Mouse (Mus musculus) forebrain, embryonic 12.5 days (tissue): ENCODE results near the gene Cit. TPM values are rescaled to one million over a fixed set of nuclear protein-coding genes. Genes with fewer than 3 reads are reported as not detected.

Experiments used
- ATAC-seq: fragments of 200-750 bp; cut with Nextera tagmentation; 2 replicates; pipeline ENCODE4 v1.8.0; 2017; ENCODE audit warnings: moderate TSS enrichment; ENCODE audit not compliant: low FRiP score
- H3K27ac ChIP-seq: fragments of 300-500 bp; sonication (generic); 2 replicates; pipeline ENCODE4 v1.5.1; 2016; ENCODE audit warnings: mild to moderate bottlenecking
- H3K27me3 ChIP-seq: fragments of 300-500 bp; sonication (generic); 2 replicates; pipeline ENCODE4 v1.6.1; 2016; ENCODE audit warnings: mild to moderate bottlenecking
- H3K36me3 ChIP-seq: fragments of 300-500 bp; sonication (generic); replicated peaks from 2 replicates; pipeline ENCODE4 v1.6.1; 2016; ENCODE audit warnings: mild to moderate bottlenecking
- H3K4me1 ChIP-seq: fragments of 300-500 bp; sonication (generic); 2 replicates; pipeline ENCODE4 v1.6.1; 2016
- H3K4me2 ChIP-seq: fragments of 300-500 bp; sonication (generic); 2 replicates; pipeline ENCODE4 v1.6.1; 2016; ENCODE audit warnings: mild to moderate bottlenecking, moderate library complexity
- H3K4me3 ChIP-seq: fragments of 300-500 bp; sonication (generic); replicated peaks from 2 replicates; pipeline ENCODE4 v1.5.1; 2016; ENCODE audit warnings: mild to moderate bottlenecking
- H3K9ac ChIP-seq: fragments of 300-500 bp; sonication (generic); 2 replicates; pipeline ENCODE4 v1.6.1; 2016; ENCODE audit warnings: mild to moderate bottlenecking
- H3K9me3 ChIP-seq: fragments of 300-500 bp; sonication (generic); 2 replicates; pipeline ENCODE4 v1.6.1; 2016
- WGBS: fragments of 180-500 bp; shearing (Covaris S2); methylation state at CpG from one replicate; pipeline ENCODE4 v1.1.7; 2016; 5-methylcytosine and 5-hydroxymethylcytosine counted together
- polyA plus RNA-seq: library from polyadenylated mRNA; unstranded; fragments of >200 nt; fragmentation: Nextera tagmentation; extraction: Ambion mirVana; gene quantifications from 2 replicates; pipeline ENCODE4 v1.2.1, GENCODE M21; 2016

Gene Cit
- polyA plus RNA-seq, 1 experiment from 2014 or later = 46.5 TPM

- no peak overlapping the region for H3K4me2 ChIP-seq
- H3K9ac ChIP-seq = no peak overlapping the region
- no peak for ATAC-seq
- H3K27ac ChIP-seq = no peak overlapping the region
- peaks cover 49% of the 10 kb centered on the region for H3K36me3 ChIP-seq
- WGBS = 95% methylated on average over 9 of the region's 9 CpGs
- no peaks in the 10 kb centered on the region for H3K4me1 ChIP-seq
- no peaks in the 10 kb centered on the region for H3K27me3 ChIP-seq
- H3K4me3 ChIP-seq = no peak overlapping the region
- H3K9me3 ChIP-seq = no peaks in the 10 kb centered on the region
Measured at GRCm38 (mm10) chr5:115884429-115884828, 39.4 kb downstream of the Cit start.

GRCm38 (mm10) chr5:115893772-115894171, 48.7 kb downstream of the Cit start:
- no peaks in the 10 kb centered on the region for H3K27me3 ChIP-seq
- no peak overlapping the region for H3K9ac ChIP-seq
- H3K9me3 ChIP-seq = no peaks in the 10 kb centered on the region
- no peak overlapping the region for H3K4me3 ChIP-seq
- no peak overlapping the region for H3K27ac ChIP-seq
- no peak for ATAC-seq
- H3K36me3 ChIP-seq = peaks cover 59% of the 10 kb centered on the region
- no peaks in the 10 kb centered on the region for H3K4me1 ChIP-seq
- no peak overlapping the region for H3K4me2 ChIP-seq
- 90% methylated on average over 5 of the region's 5 CpGs for WGBS

- no peak overlapping the region for H3K4me2 ChIP-seq
- no peak overlapping the region for H3K4me3 ChIP-seq
- H3K4me1 ChIP-seq = no peaks in the 10 kb centered on the region
- no peak overlapping the region for H3K9ac ChIP-seq
- peaks cover 35% of the 10 kb centered on the region for H3K36me3 ChIP-seq
- no peaks in the 10 kb centered on the region for H3K27me3 ChIP-seq
- ATAC-seq = no peak
- no peaks in the 10 kb centered on the region for H3K9me3 ChIP-seq
- 74% methylated on average over 9 of the region's 9 CpGs for WGBS
- no peak overlapping the region for H3K27ac ChIP-seq
Measured at GRCm38 (mm10) chr5:115897036-115897435, 52.0 kb downstream of the Cit start.

GRCm38 (mm10) chr5:115907037-115908009, 62.2 kb downstream of the Cit start:
- H3K27me3 ChIP-seq = no peaks in the 10 kb centered on the region
- H3K4me2 ChIP-seq = peak overlapping the region; percentile 58
- H3K4me3 ChIP-seq = peak overlapping the region; percentile 37
- no peaks in the 10 kb centered on the region for H3K9me3 ChIP-seq
- H3K4me1 ChIP-seq = peaks cover 22% of the 10 kb centered on the region
- ATAC-seq = peak; percentile 73
- no peak overlapping the region; the same call in 1 of the 2 replicates for H3K27ac ChIP-seq
- peaks cover 7% of the 10 kb centered on the region; the same call in 1 of the 2 replicates for H3K36me3 ChIP-seq
- peak overlapping the region; percentile 8; the same call in 1 of the 2 replicates for H3K9ac ChIP-seq
- 4% methylated on average over 38 of the region's 38 CpGs for WGBS

GRCm38 (mm10) chr5:115908251-115908650, 63.2 kb downstream of the Cit start:
- Histone ChIP-seq H3K27ac (0 out of 2 replicates have a peak overlapping the region, but pooled peaks have one; percentile 19), H3K9ac (no peak overlapping the region), H3K36me3 (peaks cover 3% of the 10 kb centered on the region; the same call in 1 of the 2 replicates), H3K4me1 (peaks cover 22% of the 10 kb centered on the region), H3K4me3 (peak overlapping the region; percentile 37), H3K27me3 (no peaks in the 10 kb centered on the region), H3K9me3 (no peaks in the 10 kb centered on the region), H3K4me2 (peak overlapping the region; percentile 58)
- peak; percentile 57; the same call in 1 of the 2 replicates for ATAC-seq
- WGBS = 21% methylated on average over 10 of the region's 10 CpGs

- Histone ChIP-seq H3K36me3 (peaks cover 3% of the 10 kb centered on the region; the same call in 1 of the 2 replicates), H3K27ac (no peak overlapping the region), H3K4me3 (peak overlapping the region; percentile 37), H3K4me1 (peaks cover 22% of the 10 kb centered on the region), H3K4me2 (peak overlapping the region; percentile 58), H3K9me3 (no peaks in the 10 kb centered on the region), H3K27me3 (no peaks in the 10 kb centered on the region), H3K9ac (no peak overlapping the region)
- ATAC-seq = no peak
- whole genome bisulfite sequencing = 61% methylated on average over 12 of the region's 12 CpGs
Measured at GRCm38 (mm10) chr5:115908699-115909098, 63.6 kb downstream of the Cit start.

GRCm38 (mm10) chr5:115909106-115909505, 64.0 kb downstream of the Cit start:
- no peak overlapping the region for H3K9ac ChIP-seq

GRCm38 (mm10) chr5:115910491-115910890, 65.4 kb downstream of the Cit start:
- Histone ChIP-seq H3K4me3 (no peak overlapping the region), H3K4me2 (no peak overlapping the region), H3K9ac (no peak overlapping the region), H3K27me3 (no peaks in the 10 kb centered on the region), H3K27ac (no peak overlapping the region), H3K36me3 (peaks cover 3% of the 10 kb centered on the region; the same call in 1 of the 2 replicates), H3K4me1 (peaks cover 22% of the 10 kb centered on the region), H3K9me3 (no peaks in the 10 kb centered on the region)
- WGBS = 81% methylated on average over 11 of the region's 11 CpGs
- ATAC-seq = no peak

More at GRCm38 (mm10) chr5:115909106-115909505, 64.0 kb downstream of the Cit start:
- no peak for ATAC-seq
- peaks cover 3% of the 10 kb centered on the region; the same call in 1 of the 2 replicates for H3K36me3 ChIP-seq
- WGBS = 78% methylated on average over 11 of the region's 11 CpGs
- no peaks in the 10 kb centered on the region for H3K27me3 ChIP-seq
- H3K27ac ChIP-seq = no peak overlapping the region
- no peak overlapping the region for H3K4me3 ChIP-seq
- H3K9me3 ChIP-seq = no peaks in the 10 kb centered on the region
- peaks cover 22% of the 10 kb centered on the region for H3K4me1 ChIP-seq
- H3K4me2 ChIP-seq = peak overlapping the region; percentile 58; the same call in 1 of the 2 replicates

- no peak overlapping the region for H3K9ac ChIP-seq
- no peak for ATAC-seq
- no peak overlapping the region for H3K4me3 ChIP-seq
- H3K27me3 ChIP-seq = no peaks in the 10 kb centered on the region
- peaks cover 3% of the 10 kb centered on the region; the same call in 1 of the 2 replicates for H3K36me3 ChIP-seq
- no peak overlapping the region for H3K27ac ChIP-seq
- H3K4me2 ChIP-seq = no peak overlapping the region
- 93% methylated on average over 5 of the region's 5 CpGs for WGBS
- no peaks in the 10 kb centered on the region for H3K9me3 ChIP-seq
- no peaks in the 10 kb centered on the region for H3K4me1 ChIP-seq
Measured at GRCm38 (mm10) chr5:115915481-115915880, 70.4 kb downstream of the Cit start.

- WGBS = 97% methylated on average over 4 of the region's 4 CpGs
- no peak for ATAC-seq
Measured at GRCm38 (mm10) chr5:115917960-115918359, 72.9 kb downstream of the Cit start.

GRCm38 (mm10) chr5:115918597-115919351, 73.7 kb downstream of the Cit start:
- WGBS = 92% methylated on average over 23 of the region's 23 CpGs
- Histone ChIP-seq H3K27me3 (no peaks in the 10 kb centered on the region), H3K36me3 (no peaks in the 10 kb centered on the region; the same call in 1 of the 2 replicates), H3K4me1 (no peaks in the 10 kb centered on the region), H3K4me2 (no peak overlapping the region), H3K27ac (no peak overlapping the region), H3K9ac (no peak overlapping the region), H3K9me3 (no peaks in the 10 kb centered on the region), H3K4me3 (no peak overlapping the region)
- ATAC-seq = no peak

More at GRCm38 (mm10) chr5:115917960-115918359, 72.9 kb downstream of the Cit start:
- H3K4me3 ChIP-seq = no peak overlapping the region
- H3K36me3 ChIP-seq = no peaks in the 10 kb centered on the region; the same call in 1 of the 2 replicates
- no peaks in the 10 kb centered on the region for H3K9me3 ChIP-seq
- no peak overlapping the region for H3K9ac ChIP-seq
- no peaks in the 10 kb centered on the region for H3K4me1 ChIP-seq
- H3K27me3 ChIP-seq = no peaks in the 10 kb centered on the region
- no peak overlapping the region for H3K27ac ChIP-seq
- H3K4me2 ChIP-seq = no peak overlapping the region

- 78% methylated on average over 9 of the region's 9 CpGs for WGBS
- Histone ChIP-seq H3K36me3 (peaks cover 13% of the 10 kb centered on the region), H3K4me2 (no peak overlapping the region), H3K4me1 (no peaks in the 10 kb centered on the region), H3K4me3 (no peak overlapping the region), H3K27me3 (no peaks in the 10 kb centered on the region), H3K9me3 (no peaks in the 10 kb centered on the region), H3K27ac (no peak overlapping the region), H3K9ac (no peak overlapping the region)
- no peak for ATAC-seq
Measured at GRCm38 (mm10) chr5:115921990-115922389, 76.9 kb downstream of the Cit start.
